ENCODE assay signal across 8 mouse cellular contexts in genomic region chr7:16923283-16924036, GRCm38 (mm10). TPM values are rescaled to one million over a fixed set of nuclear protein-coding genes. Genes with fewer than 3 reads are reported as not detected.
A peak's percentile ranks its signal among the peaks of the same experiment; 100 is the strongest.
DNase-seq lines count a peak whose midpoint lies in the region; ATAC-seq and TF ChIP-seq lines count a peak whose summit lies in the region.

No protein-coding gene starts in this region.

- no peaks in the 10 kb centered on the region for H3K27me3 ChIP-seq in heart, embryonic 10.5 days (ENCODE audit: insufficient read depth, poor library complexity, severe bottlenecking)
- H3K27me3 ChIP-seq in ES-Bruce4 (ENCODE audit: control insufficient read depth, insufficient read depth, low read length, poor library complexity, severe bottlenecking), result no peaks in the 10 kb centered on the region
- H3K27me3 ChIP-seq in hindbrain, embryonic 13.5 days, result no peaks in the 10 kb centered on the region
- H3K27me3 ChIP-seq in liver, embryonic 14.5 days (ENCODE audit: control insufficient read depth, insufficient read depth, low read length), result no peaks in the 10 kb centered on the region
- H3K27me3 ChIP-seq in stomach, embryonic 14.5 days (ENCODE audit: control insufficient read depth, insufficient read depth, low read length), result no peaks in the 10 kb centered on the region

- peak overlapping the region; percentile 82 for H3K4me2 ChIP-seq in hindbrain, embryonic 13.5 days
- peak overlapping the region; percentile 68 for H3K4me2 ChIP-seq in liver, embryonic 14.5 days (ENCODE audit: low read depth)
- peak overlapping the region; percentile 65 for H3K4me2 ChIP-seq in stomach, embryonic 14.5 days (replicated peaks; ENCODE audit: low read depth, low read length)

- TF ChIP-seq EP300 in ES-Bruce4 (IDR thresholded peaks at IDR 0.05; ENCODE audit: insufficient read depth, low read depth, low read length), result no peak
- no peak for TF ChIP-seq EP300 in liver, embryonic 14.5 days (IDR thresholded peaks at IDR 0.05; ENCODE audit: low read depth)

- peak overlapping the region; percentile 95 for H3K4me3 ChIP-seq in heart, embryonic 10.5 days
- H3K4me3 ChIP-seq in ES-Bruce4 (ENCODE audit: low read depth, low read length), result peak overlapping the region; percentile 94
- peak overlapping the region; percentile 94 for H3K4me3 ChIP-seq in hindbrain, embryonic 13.5 days
- peak overlapping the region; percentile 84 to 92 for H3K4me3 ChIP-seq in liver, embryonic 14.5 days (ENCODE audit: insufficient read depth in 1 of 2, low read depth in 2 of 2, low read length in 2 of 2)
- peak overlapping the region; percentile 94 for H3K4me3 ChIP-seq in stomach, embryonic 14.5 days (ENCODE audit: low read depth, low read length)

- H3K9me3 ChIP-seq in heart, embryonic 10.5 days, result no peaks in the 10 kb centered on the region
- no peaks in the 10 kb centered on the region for H3K9me3 ChIP-seq in ES-Bruce4 (replicated peaks; ENCODE audit: control insufficient read depth, insufficient read depth, low read length, poor library complexity, severe bottlenecking)
- H3K9me3 ChIP-seq in hindbrain, embryonic 13.5 days, result no peaks in the 10 kb centered on the region
- H3K9me3 ChIP-seq in liver, embryonic 14.5 days (ENCODE audit: control insufficient read depth, low read length), result no peaks in the 10 kb centered on the region
- no peaks in the 10 kb centered on the region for H3K9me3 ChIP-seq in stomach, embryonic 14.5 days (ENCODE audit: control insufficient read depth, low read depth, low read length)

- peak overlapping the region; percentile 97 for H3K9ac ChIP-seq in ES-Bruce4 (ENCODE audit: low read depth, poor library complexity, severe bottlenecking)
- H3K9ac ChIP-seq in hindbrain, embryonic 13.5 days, result peak overlapping the region; percentile 99
- peak overlapping the region; percentile 97 for H3K9ac ChIP-seq in liver, embryonic 14.5 days (replicated peaks)
- peak overlapping the region; percentile 96 for H3K9ac ChIP-seq in stomach, embryonic 14.5 days (replicated peaks; ENCODE audit: low read depth, low read length)

- DNase-seq in heart, embryonic 10.5 days (ENCODE audit: low spot score), result no peak
- no peak for DNase-seq in heart, adult 8-10 months (ENCODE audit: low spot score)
- peak; percentile 76 to 79 for DNase-seq in cerebellum, postnatal 10 days
- no peak for DNase-seq in liver, embryonic 14.5 days (ENCODE audit: low read depth in 3 of 3, low spot score in 3 of 3)
- no peak for DNase-seq in urinary bladder, postnatal 4 days (ENCODE audit: low spot score in 2 of 2)

- peak; percentile 30 for ATAC-seq in hindbrain, embryonic 13.5 days (ENCODE audit: low FRiP score)
- no peak for ATAC-seq in liver, embryonic 14.5 days (ENCODE audit: insufficient read depth)
- ATAC-seq in stomach, embryonic 14.5 days (ENCODE audit: insufficient number of reproducible peaks, insufficient read depth, low FRiP score, low read depth), result no peak; the same call in 1 of the 2 replicates

- WGBS in heart, embryonic 10.5 days, result under 1% methylated on average over 50 of the region's 57 CpGs
- under 1% methylated on average over 53 of the region's 57 CpGs for WGBS in hindbrain, embryonic 13.5 days
- under 1% methylated on average over 54 of the region's 57 CpGs for WGBS in liver, embryonic 14.5 days (ENCODE audit: insufficient replicate concordance)
- WGBS in stomach, embryonic 14.5 days, result under 1% methylated on average over 48 of the region's 57 CpGs

- no peak for TF ChIP-seq POLR2A in ES-Bruce4 (IDR thresholded peaks at IDR 0.05; ENCODE audit: insufficient read depth, low read length)

- no peak for TF ChIP-seq CTCF in ES-Bruce4 (IDR thresholded peaks at IDR 0.05; ENCODE audit: low read depth, low read length)
- TF ChIP-seq CTCF in liver, embryonic 14.5 days (IDR thresholded peaks at IDR 0.05; ENCODE audit: low read depth), result no peak

- peak overlapping the region; percentile 98 for H3K27ac ChIP-seq in heart, embryonic 10.5 days
- H3K27ac ChIP-seq in ES-Bruce4 (ENCODE audit: insufficient read depth, low read length), result peak overlapping the region; percentile 52
- peak overlapping the region; percentile 99 for H3K27ac ChIP-seq in hindbrain, embryonic 13.5 days
- H3K27ac ChIP-seq in liver, embryonic 14.5 days, result peak overlapping the region; percentile 79
- H3K27ac ChIP-seq in stomach, embryonic 14.5 days (ENCODE audit: low read length), result peak overlapping the region; percentile 94

- peaks cover 40% of the 10 kb centered on the region for H3K4me1 ChIP-seq in heart, embryonic 10.5 days
- H3K4me1 ChIP-seq in ES-Bruce4 (ENCODE audit: control insufficient read depth, insufficient read depth, low read length), result peaks cover 4% of the 10 kb centered on the region
- peaks cover 46% of the 10 kb centered on the region for H3K4me1 ChIP-seq in hindbrain, embryonic 13.5 days (replicated peaks)
- peaks cover 17 to 32% of the 10 kb centered on the region in 2 experiments for H3K4me1 ChIP-seq in liver, embryonic 14.5 days (replicated peaks; ENCODE audit: control insufficient read depth in 2 of 2, insufficient read depth in 2 of 2, low read length in 1 of 2)
- H3K4me1 ChIP-seq in stomach, embryonic 14.5 days (ENCODE audit: control insufficient read depth, insufficient read depth, low read length), result peaks cover 31% of the 10 kb centered on the region

- peaks cover 27% of the 10 kb centered on the region for H3K36me3 ChIP-seq in heart, embryonic 10.5 days
- no peaks in the 10 kb centered on the region; the same call in none of the 2 replicates for H3K36me3 ChIP-seq in ES-Bruce4 (ENCODE audit: control insufficient read depth, insufficient read depth, low read length, poor library complexity, severe bottlenecking)
- peaks cover 24% of the 10 kb centered on the region for H3K36me3 ChIP-seq in hindbrain, embryonic 13.5 days
- H3K36me3 ChIP-seq in liver, embryonic 14.5 days (replicated peaks; ENCODE audit: control insufficient read depth, insufficient read depth, low read depth), result peaks cover 5% of the 10 kb centered on the region
- H3K36me3 ChIP-seq in stomach, embryonic 14.5 days (ENCODE audit: control insufficient read depth, insufficient read depth, low read length), result peaks cover 18% of the 10 kb centered on the region

RNA-seq across cellular contexts. Expression of gene Calm3, which starts 0.5 kb away (rescaled TPM):
- polyA plus RNA-seq in heart, embryonic 10.5 days (2016; fragmentation: Nextera tagmentation; extraction: Ambion mirVana), result 114 and 117 TPM in 2 replicates
- total RNA-seq in heart, adult 8-10 months (2022), result 100 to 1,000 TPM; 153 to 208 (median 191) TPM
- 358 and 368 TPM in 2 replicates for polyA plus RNA-seq in ES-Bruce4 (2011; ENCODE audit: insufficient read depth, insufficient read length, low read depth, missing spikeins)
- polyA plus RNA-seq in hindbrain, embryonic 13.5 days (2015; fragmentation: Nextera tagmentation; extraction: Ambion mirVana), result 307 and 317 TPM in 2 replicates
- 72.2 and 90.3 TPM in 2 replicates for polyA plus RNA-seq in liver, embryonic 14.5 days (2012; rRNA removed)
- 115 and 122 TPM in 2 replicates for polyA plus RNA-seq in liver, embryonic 14.5 days (2014; fragmentation: Nextera tagmentation; extraction: Ambion mirVana)
- 148 and 161 TPM in 2 replicates for polyA plus RNA-seq in stomach, embryonic 14.5 days (2014; fragmentation: Nextera tagmentation; extraction: Ambion mirVana)

RNA-seq across cellular contexts. Expression of gene Ptgir, which starts 17.2 kb away (rescaled TPM):
- 0.15 and 0.51 TPM in 2 replicates for polyA plus RNA-seq in heart, embryonic 10.5 days (2016; fragmentation: Nextera tagmentation; extraction: Ambion mirVana)
- total RNA-seq in heart, adult 8-10 months (2022), result 1 to 10 TPM; 1.9 to 3.5 (median 3.1) TPM
- not detected in 2 replicates for polyA plus RNA-seq in ES-Bruce4 (2011; ENCODE audit: insufficient read depth, insufficient read length, low read depth, missing spikeins)
- 0.78 and 0.83 TPM in 2 replicates for polyA plus RNA-seq in hindbrain, embryonic 13.5 days (2015; fragmentation: Nextera tagmentation; extraction: Ambion mirVana)
- 0.84 and 0.87 TPM in 2 replicates for polyA plus RNA-seq in liver, embryonic 14.5 days (2012; rRNA removed)
- 0.88 and 1.2 TPM in 2 replicates for polyA plus RNA-seq in liver, embryonic 14.5 days (2014; fragmentation: Nextera tagmentation; extraction: Ambion mirVana)
- 1.5 and 2.0 TPM in 2 replicates for polyA plus RNA-seq in stomach, embryonic 14.5 days (2014; fragmentation: Nextera tagmentation; extraction: Ambion mirVana)

RNA-seq across cellular contexts. Expression of gene Pnmal2, which starts 21.0 kb away (rescaled TPM):
- 1.7 and 2.2 TPM in 2 replicates for polyA plus RNA-seq in heart, embryonic 10.5 days (2016; fragmentation: Nextera tagmentation; extraction: Ambion mirVana)
- 1 to 10 TPM; 3.5 to 4.9 (median 4.3) TPM for total RNA-seq in heart, adult 8-10 months (2022)
- 1.5 and 1.6 TPM in 2 replicates for polyA plus RNA-seq in ES-Bruce4 (2011; ENCODE audit: insufficient read depth, insufficient read length, low read depth, missing spikeins)
- 110 and 117 TPM in 2 replicates for polyA plus RNA-seq in hindbrain, embryonic 13.5 days (2015; fragmentation: Nextera tagmentation; extraction: Ambion mirVana)
- 0.04 and 0.08 TPM in 2 replicates for polyA plus RNA-seq in liver, embryonic 14.5 days (2012; rRNA removed)
- polyA plus RNA-seq in liver, embryonic 14.5 days (2014; fragmentation: Nextera tagmentation; extraction: Ambion mirVana), result 0.08 and 0.14 TPM in 2 replicates
- 8.6 and 8.8 TPM in 2 replicates for polyA plus RNA-seq in stomach, embryonic 14.5 days (2014; fragmentation: Nextera tagmentation; extraction: Ambion mirVana)

RNA-seq across cellular contexts. Expression of gene Gng8, which starts 31.9 kb away (rescaled TPM):
- polyA plus RNA-seq in heart, embryonic 10.5 days (2016; fragmentation: Nextera tagmentation; extraction: Ambion mirVana), result 3.0 and 6.3 TPM in 2 replicates
- total RNA-seq in heart, adult 8-10 months (2022), result 1 to 10 TPM; 1.0 to 1.5 (median 1.1) TPM
- polyA plus RNA-seq in ES-Bruce4 (2011; ENCODE audit: insufficient read depth, insufficient read length, low read depth, missing spikeins), result 4.5 and 4.6 TPM in 2 replicates
- polyA plus RNA-seq in hindbrain, embryonic 13.5 days (2015; fragmentation: Nextera tagmentation; extraction: Ambion mirVana), result 6.1 and 8.2 TPM in 2 replicates
- 0.44 and 0.47 TPM in 2 replicates for polyA plus RNA-seq in liver, embryonic 14.5 days (2012; rRNA removed)
- not detected in 2 replicates for polyA plus RNA-seq in liver, embryonic 14.5 days (2014; fragmentation: Nextera tagmentation; extraction: Ambion mirVana)
- polyA plus RNA-seq in stomach, embryonic 14.5 days (2014; fragmentation: Nextera tagmentation; extraction: Ambion mirVana), result 12.8 and 12.9 TPM in 2 replicates

RNA-seq across cellular contexts. Expression of gene Pnmal1, which starts 36.0 kb away (rescaled TPM):
- 0.16 and 0.30 TPM in 2 replicates for polyA plus RNA-seq in heart, embryonic 10.5 days (2016; fragmentation: Nextera tagmentation; extraction: Ambion mirVana)
- not detected for total RNA-seq in heart, adult 8-10 months (2022)
- not detected in 2 replicates for polyA plus RNA-seq in ES-Bruce4 (2011; ENCODE audit: insufficient read depth, insufficient read length, low read depth, missing spikeins)
- 42.0 and 44.5 TPM in 2 replicates for polyA plus RNA-seq in hindbrain, embryonic 13.5 days (2015; fragmentation: Nextera tagmentation; extraction: Ambion mirVana)
- polyA plus RNA-seq in liver, embryonic 14.5 days (2012; rRNA removed), result 0.01 and 0.03 TPM in 2 replicates
- polyA plus RNA-seq in liver, embryonic 14.5 days (2014; fragmentation: Nextera tagmentation; extraction: Ambion mirVana), result 0.03 TPM in 1 of 2 replicates, not detected in the other
- polyA plus RNA-seq in stomach, embryonic 14.5 days (2014; fragmentation: Nextera tagmentation; extraction: Ambion mirVana), result 4.2 TPM in 2 replicates

Comparison
In these comparisons a context has a peak if more than half of its experiments do, and no peak if none do; other contexts are left out.
1. DNase-seq: peak in cerebellum, postnatal 10 days (2 of 2); none in heart, embryonic 10.5 days (single experiment), heart, adult 8-10 months (single experiment), liver, embryonic 14.5 days (0 of 3) and urinary bladder, postnatal 4 days (0 of 2).
2. RNA of gene Pnmal2, which starts 21.0 kb away (polyA plus RNA-seq): 110 to 117 TPM in hindbrain, embryonic 13.5 days; 8.6 to 8.8 TPM in stomach, embryonic 14.5 days, 1.7 to 2.2 TPM in heart, embryonic 10.5 days, 1.5 to 1.6 TPM in ES-Bruce4 and 0.04 to 0.14 TPM in liver, embryonic 14.5 days; every median in the first group is over 10 times any median in the second.
3. Peak in every context shown above with its lines, with median percentiles within 50 percentile points of each other: H3K27ac ChIP-seq, H3K4me3 ChIP-seq, H3K9ac ChIP-seq and H3K4me2 ChIP-seq.